Mouse (Mus musculus): ENCODE measurements at regions not wholly inside any gene's neighbourhood (a gene's known extent, or its start where the extent isn't known, plus 50 kb on each side); places are given as distances from the start of the nearest gene placed in this dataset.
A peak's percentile ranks its signal among the peaks of the same experiment; 100 is the strongest.

DNA sequence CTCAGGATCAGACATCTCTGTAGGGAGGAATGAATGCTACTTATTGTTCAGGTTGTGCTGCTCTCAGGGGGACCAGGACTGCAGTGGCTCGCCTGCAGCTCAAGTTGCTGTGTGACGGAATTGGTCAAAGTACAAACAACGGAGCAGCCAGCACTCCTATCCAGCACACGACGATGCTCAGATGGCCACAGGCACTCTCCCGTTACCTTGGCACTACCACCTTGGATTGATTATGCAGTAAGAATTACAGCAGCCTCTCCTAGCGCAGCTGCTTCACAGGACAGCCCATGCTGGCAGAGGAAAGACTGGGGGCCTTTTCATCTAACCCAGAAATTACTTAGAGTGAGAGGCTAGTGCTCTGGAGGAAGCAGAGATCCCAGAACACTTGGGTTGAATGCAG lies 226.5 kb downstream of the Maf start:
- no peak for ATAC-seq (ENCODE audit: insufficient number of reproducible peaks, insufficient read depth, low FRiP score, low read depth)
- Histone ChIP-seq H3K9ac (replicated peaks; ENCODE audit: low read depth, low read length) (no peak overlapping the region), H3K9me3 (ENCODE audit: control insufficient read depth, low read depth, low read length) (no peaks in the 10 kb centered on the region), H3K4me3 (ENCODE audit: low read depth, low read length) (no peak overlapping the region), H3K4me1 (ENCODE audit: control insufficient read depth, insufficient read depth, low read length) (no peaks in the 10 kb centered on the region), H3K36me3 (ENCODE audit: control insufficient read depth, insufficient read depth, low read length) (no peaks in the 10 kb centered on the region), H3K4me2 (replicated peaks; ENCODE audit: low read depth, low read length) (no peak overlapping the region), H3K27me3 (ENCODE audit: control insufficient read depth, insufficient read depth, low read length) (no peaks in the 10 kb centered on the region), H3K27ac (ENCODE audit: low read length) (no peak overlapping the region)
- WGBS = 67% methylated on average over 7 of the region's 7 CpGs

- H3K9ac ChIP-seq (replicated peaks; ENCODE audit: low read depth, low read length) = no peak overlapping the region
- no peak for ATAC-seq (ENCODE audit: insufficient number of reproducible peaks, insufficient read depth, low FRiP score, low read depth)
Measured at GRCm38 (mm10) chr8:115478406-115479060, 229.1 kb downstream of the Maf start.

DNA sequence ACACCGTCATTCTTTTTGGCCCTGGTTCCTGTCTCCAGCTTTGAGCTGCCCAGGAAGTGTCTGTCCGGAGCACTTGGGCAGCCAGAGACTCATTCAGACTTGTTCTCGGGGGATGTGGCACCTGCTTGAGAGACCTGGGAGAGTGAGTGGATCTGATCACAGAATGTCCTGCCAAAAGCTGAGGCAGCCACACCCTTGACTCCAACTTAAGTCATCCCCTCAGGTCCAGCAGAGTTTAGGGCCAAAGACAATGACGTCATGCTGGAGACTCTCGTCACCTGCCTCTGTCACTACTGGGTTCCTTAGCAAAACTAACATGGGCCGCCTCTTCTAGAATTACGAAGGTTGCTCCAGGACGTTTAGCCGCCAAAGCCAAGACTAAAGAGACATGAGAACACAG lies 231.5 kb downstream of the Maf start:
- Histone ChIP-seq H3K4me1 (ENCODE audit: control insufficient read depth, insufficient read depth, low read length) (no peaks in the 10 kb centered on the region), H3K27me3 (ENCODE audit: control insufficient read depth, insufficient read depth, low read length) (0 out of 2 replicates have a peak, but pooled peaks cover 4% of the 10 kb centered on the region), H3K36me3 (ENCODE audit: control insufficient read depth, insufficient read depth, low read length) (no peaks in the 10 kb centered on the region), H3K9ac (replicated peaks; ENCODE audit: low read depth, low read length) (no peak overlapping the region), H3K4me2 (replicated peaks; ENCODE audit: low read depth, low read length) (no peak overlapping the region), H3K27ac (ENCODE audit: low read length) (no peak overlapping the region), H3K4me3 (ENCODE audit: low read depth, low read length) (no peak overlapping the region), H3K9me3 (ENCODE audit: control insufficient read depth, low read depth, low read length) (no peaks in the 10 kb centered on the region)
- WGBS = 89% methylated on average over 9 of the region's 9 CpGs
- ATAC-seq (ENCODE audit: insufficient number of reproducible peaks, insufficient read depth, low FRiP score, low read depth) = no peak

More at GRCm38 (mm10) chr8:115478406-115479060, 229.1 kb downstream of the Maf start:
- no peak overlapping the region for H3K4me2 ChIP-seq (replicated peaks; ENCODE audit: low read depth, low read length)
- 0 out of 2 replicates have a peak, but pooled peaks cover 4% of the 10 kb centered on the region for H3K27me3 ChIP-seq (ENCODE audit: control insufficient read depth, insufficient read depth, low read length)
- H3K9me3 ChIP-seq (ENCODE audit: control insufficient read depth, low read depth, low read length) = no peaks in the 10 kb centered on the region
- no peak overlapping the region for H3K4me3 ChIP-seq (ENCODE audit: low read depth, low read length)
- H3K36me3 ChIP-seq (ENCODE audit: control insufficient read depth, insufficient read depth, low read length) = no peaks in the 10 kb centered on the region
- 71% methylated on average over 11 of the region's 11 CpGs for WGBS
- H3K4me1 ChIP-seq (ENCODE audit: control insufficient read depth, insufficient read depth, low read length) = no peaks in the 10 kb centered on the region
- no peak overlapping the region; the same call in 1 of the 2 replicates for H3K27ac ChIP-seq (ENCODE audit: low read length)

- Histone ChIP-seq H3K27ac (ENCODE audit: low read length) (no peak overlapping the region), H3K9me3 (ENCODE audit: control insufficient read depth, low read depth, low read length) (no peaks in the 10 kb centered on the region), H3K4me1 (ENCODE audit: control insufficient read depth, insufficient read depth, low read length) (no peaks in the 10 kb centered on the region), H3K36me3 (ENCODE audit: control insufficient read depth, insufficient read depth, low read length) (no peaks in the 10 kb centered on the region), H3K4me3 (ENCODE audit: low read depth, low read length) (no peak overlapping the region), H3K9ac (replicated peaks; ENCODE audit: low read depth, low read length) (no peak overlapping the region), H3K4me2 (replicated peaks; ENCODE audit: low read depth, low read length) (no peak overlapping the region), H3K27me3 (ENCODE audit: control insufficient read depth, insufficient read depth, low read length) (0 out of 2 replicates have a peak, but pooled peaks cover 4% of the 10 kb centered on the region)
- WGBS = 89% methylated on average over 10 of the region's 10 CpGs
- no peak for ATAC-seq (ENCODE audit: insufficient number of reproducible peaks, insufficient read depth, low FRiP score, low read depth)
Measured at GRCm38 (mm10) chr8:115475156-115475555, 232.4 kb downstream of the Maf start.

GRCm38 (mm10) chr8:115473974-115474373 lies 233.6 kb downstream of the Maf start:
- no peak overlapping the region for H3K9ac ChIP-seq (replicated peaks; ENCODE audit: low read depth, low read length)
- ATAC-seq (ENCODE audit: insufficient number of reproducible peaks, insufficient read depth, low FRiP score, low read depth) = no peak
- H3K9me3 ChIP-seq (ENCODE audit: control insufficient read depth, low read depth, low read length) = no peaks in the 10 kb centered on the region
- H3K27ac ChIP-seq (ENCODE audit: low read length) = no peak overlapping the region
- H3K4me1 ChIP-seq (ENCODE audit: control insufficient read depth, insufficient read depth, low read length) = no peaks in the 10 kb centered on the region
- 65% methylated on average over 8 of the region's 8 CpGs for WGBS
- H3K4me3 ChIP-seq (ENCODE audit: low read depth, low read length) = no peak overlapping the region
- no peak overlapping the region for H3K4me2 ChIP-seq (replicated peaks; ENCODE audit: low read depth, low read length)
- H3K36me3 ChIP-seq (ENCODE audit: control insufficient read depth, insufficient read depth, low read length) = no peaks in the 10 kb centered on the region
- 0 out of 2 replicates have a peak, but pooled peaks cover 4% of the 10 kb centered on the region for H3K27me3 ChIP-seq (ENCODE audit: control insufficient read depth, insufficient read depth, low read length)

GRCm38 (mm10) chr8:115466553-115466952 lies 241.0 kb downstream of the Maf start:
- ATAC-seq (ENCODE audit: insufficient number of reproducible peaks, insufficient read depth, low FRiP score, low read depth) = no peak
- peaks cover 10% of the 10 kb centered on the region for H3K27me3 ChIP-seq (ENCODE audit: control insufficient read depth, insufficient read depth, low read length)
- 39% methylated on average over 9 of the region's 9 CpGs for WGBS
- no peaks in the 10 kb centered on the region for H3K4me1 ChIP-seq (ENCODE audit: control insufficient read depth, insufficient read depth, low read length)
- H3K36me3 ChIP-seq (ENCODE audit: control insufficient read depth, insufficient read depth, low read length) = no peaks in the 10 kb centered on the region
- no peak overlapping the region for H3K9ac ChIP-seq (replicated peaks; ENCODE audit: low read depth, low read length)
- H3K4me3 ChIP-seq (ENCODE audit: low read depth, low read length) = no peak overlapping the region
- H3K9me3 ChIP-seq (ENCODE audit: control insufficient read depth, low read depth, low read length) = no peaks in the 10 kb centered on the region
- no peak overlapping the region for H3K4me2 ChIP-seq (replicated peaks; ENCODE audit: low read depth, low read length)
- no peak overlapping the region for H3K27ac ChIP-seq (ENCODE audit: low read length)

DNA sequence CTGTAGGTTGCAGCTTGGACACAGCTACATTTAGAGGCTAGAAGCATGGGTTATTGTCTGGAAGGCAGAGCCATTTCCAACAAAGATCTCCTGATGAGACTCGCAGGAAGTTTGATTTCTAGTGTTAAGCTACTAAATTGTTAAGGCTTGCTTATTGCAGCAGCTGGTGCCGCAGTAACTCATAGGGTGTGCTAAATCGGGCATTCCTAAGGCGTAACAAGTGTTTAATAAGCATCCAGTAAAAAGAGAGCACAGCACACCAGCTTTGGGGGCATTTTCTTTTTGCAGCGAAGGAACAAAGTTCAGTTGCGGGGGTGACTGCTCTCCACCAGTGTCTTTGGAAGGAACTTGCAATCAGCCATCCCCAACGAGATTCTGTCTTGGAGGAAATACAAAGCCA lies 241.5 kb downstream of the Maf start:
- WGBS = 74% methylated on average over 7 of the region's 7 CpGs
- no peaks in the 10 kb centered on the region for H3K4me1 ChIP-seq (ENCODE audit: control insufficient read depth, insufficient read depth, low read length)

GRCm38 (mm10) chr8:115462657-115463056 lies 244.9 kb downstream of the Maf start:
- no peaks in the 10 kb centered on the region for H3K4me1 ChIP-seq (ENCODE audit: control insufficient read depth, insufficient read depth, low read length)
- no peak overlapping the region for H3K4me2 ChIP-seq (replicated peaks; ENCODE audit: low read depth, low read length)
- WGBS = 26% methylated on average over 6 of the region's 6 CpGs
- H3K36me3 ChIP-seq (ENCODE audit: control insufficient read depth, insufficient read depth, low read length) = no peaks in the 10 kb centered on the region
- no peak overlapping the region for H3K4me3 ChIP-seq (ENCODE audit: low read depth, low read length)
- ATAC-seq (ENCODE audit: insufficient number of reproducible peaks, insufficient read depth, low FRiP score, low read depth) = peak; percentile 84
- no peak overlapping the region for H3K27ac ChIP-seq (ENCODE audit: low read length)
- no peak overlapping the region for H3K9ac ChIP-seq (replicated peaks; ENCODE audit: low read depth, low read length)
- no peaks in the 10 kb centered on the region for H3K9me3 ChIP-seq (ENCODE audit: control insufficient read depth, low read depth, low read length)
- peaks cover 10% of the 10 kb centered on the region for H3K27me3 ChIP-seq (ENCODE audit: control insufficient read depth, insufficient read depth, low read length)

More for the DNA sequence above, 241.5 kb downstream of the Maf start:
- Histone ChIP-seq H3K27me3 (ENCODE audit: control insufficient read depth, insufficient read depth, low read length) (peaks cover 10% of the 10 kb centered on the region), H3K4me2 (replicated peaks; ENCODE audit: low read depth, low read length) (no peak overlapping the region), H3K4me3 (ENCODE audit: low read depth, low read length) (no peak overlapping the region), H3K27ac (ENCODE audit: low read length) (no peak overlapping the region), H3K9me3 (ENCODE audit: control insufficient read depth, low read depth, low read length) (no peaks in the 10 kb centered on the region), H3K9ac (replicated peaks; ENCODE audit: low read depth, low read length) (no peak overlapping the region), H3K36me3 (ENCODE audit: control insufficient read depth, insufficient read depth, low read length) (no peaks in the 10 kb centered on the region)
- no peak for ATAC-seq (ENCODE audit: insufficient number of reproducible peaks, insufficient read depth, low FRiP score, low read depth)

DNA sequence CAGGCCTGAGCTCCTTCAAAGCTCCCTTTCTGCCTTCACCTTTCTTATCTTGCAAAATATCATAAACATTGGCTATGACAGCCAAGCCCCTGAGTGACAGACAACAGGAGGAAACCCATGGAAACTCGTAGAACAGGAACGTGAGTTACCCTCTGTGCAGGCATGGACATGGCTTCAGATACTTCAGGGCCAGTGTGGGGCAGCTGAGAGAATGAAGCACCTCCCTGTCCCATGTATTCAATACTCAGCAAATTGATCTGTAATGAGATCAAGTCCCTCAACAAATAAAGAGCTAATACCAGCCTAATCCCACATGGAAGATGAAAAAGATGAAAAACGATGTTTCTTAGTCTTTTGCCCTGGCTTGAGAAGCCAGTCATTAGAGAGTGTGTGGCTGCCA lies 249.5 kb downstream of the Maf start:
- Histone ChIP-seq H3K27ac (ENCODE audit: low read length) (no peak overlapping the region), H3K9me3 (ENCODE audit: control insufficient read depth, low read depth, low read length) (no peaks in the 10 kb centered on the region), H3K4me2 (replicated peaks; ENCODE audit: low read depth, low read length) (no peak overlapping the region), H3K4me1 (ENCODE audit: control insufficient read depth, insufficient read depth, low read length) (0 out of 2 replicates have a peak, but pooled peaks cover 6% of the 10 kb centered on the region), H3K9ac (replicated peaks; ENCODE audit: low read depth, low read length) (no peak overlapping the region), H3K4me3 (ENCODE audit: low read depth, low read length) (no peak overlapping the region), H3K27me3 (ENCODE audit: control insufficient read depth, insufficient read depth, low read length) (no peaks in the 10 kb centered on the region; the same call in 1 of the 2 replicates), H3K36me3 (ENCODE audit: control insufficient read depth, insufficient read depth, low read length) (no peaks in the 10 kb centered on the region)
- 39% methylated on average over 3 of the region's 3 CpGs for WGBS
- ATAC-seq (ENCODE audit: insufficient number of reproducible peaks, insufficient read depth, low FRiP score, low read depth) = no peak

All from stomach, embryonic 14.5 days (tissue).